Mouse (Mus musculus): ENCODE data around the gene Haghl.
A peak's percentile ranks its signal among the peaks of the same experiment; 100 is the strongest.

Gene Haghl

DNA sequence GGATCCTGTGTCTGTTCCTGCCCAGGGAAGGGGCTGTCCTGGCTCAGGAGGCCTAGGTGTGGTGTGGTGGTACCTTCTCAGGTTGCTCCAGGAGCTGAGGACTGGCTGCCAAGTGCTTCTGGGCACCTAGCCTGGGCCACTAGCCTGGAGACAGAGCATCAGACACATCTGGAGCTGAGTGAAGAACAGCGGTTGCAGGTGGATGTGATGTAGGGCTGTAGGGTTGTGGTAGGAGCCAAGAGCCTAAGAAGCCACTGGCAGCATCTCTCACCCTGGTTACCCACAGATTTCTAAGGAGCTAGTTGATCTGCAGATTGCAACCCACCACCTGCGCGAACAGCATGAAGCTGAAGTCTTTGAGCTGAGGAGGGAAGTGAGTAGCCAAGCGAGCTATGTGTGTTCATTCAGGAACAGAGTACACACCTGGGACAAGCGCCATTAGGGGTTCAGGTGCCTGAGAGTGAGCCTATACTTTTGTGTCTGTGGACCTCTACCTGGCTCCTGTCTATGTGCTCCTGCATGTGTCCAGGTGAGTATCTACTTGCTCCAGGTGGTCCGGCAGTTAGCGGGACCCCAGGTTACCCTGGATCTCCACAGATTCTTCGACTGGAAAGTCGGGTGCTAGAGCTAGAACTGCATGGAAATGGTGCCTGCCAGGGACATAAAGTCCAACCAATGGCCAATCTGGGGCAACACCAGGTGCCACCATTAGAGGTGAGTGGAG lies 1.5 kb upstream of the Haghl start:
- no peak for DNase-seq

DNA sequence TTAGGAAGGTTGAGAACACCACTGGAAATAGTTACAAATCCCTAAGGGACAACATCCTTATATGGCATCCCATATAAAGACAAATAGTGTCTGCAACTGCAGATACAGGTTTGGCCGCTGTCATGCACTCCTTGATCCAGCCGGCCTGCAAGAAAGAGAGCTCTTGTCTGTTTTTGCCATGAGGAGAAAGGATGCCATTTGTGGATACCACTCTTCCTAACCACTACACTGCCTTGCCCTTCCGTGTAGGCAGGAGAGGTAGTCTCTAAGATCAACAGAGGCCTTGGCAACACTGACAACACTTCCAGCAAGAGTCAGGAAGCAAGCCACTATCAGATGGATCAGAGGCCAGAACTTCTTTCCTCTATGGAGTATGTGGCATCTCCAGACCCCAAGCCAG lies 807 bp upstream of the Haghl start, which contains the start of gene Ccdc78:
TSS of gene Ccdc78 (plus strand) at position 301 of the 400 bp plus-strand sequence.
- no peak for DNase-seq

DNA sequence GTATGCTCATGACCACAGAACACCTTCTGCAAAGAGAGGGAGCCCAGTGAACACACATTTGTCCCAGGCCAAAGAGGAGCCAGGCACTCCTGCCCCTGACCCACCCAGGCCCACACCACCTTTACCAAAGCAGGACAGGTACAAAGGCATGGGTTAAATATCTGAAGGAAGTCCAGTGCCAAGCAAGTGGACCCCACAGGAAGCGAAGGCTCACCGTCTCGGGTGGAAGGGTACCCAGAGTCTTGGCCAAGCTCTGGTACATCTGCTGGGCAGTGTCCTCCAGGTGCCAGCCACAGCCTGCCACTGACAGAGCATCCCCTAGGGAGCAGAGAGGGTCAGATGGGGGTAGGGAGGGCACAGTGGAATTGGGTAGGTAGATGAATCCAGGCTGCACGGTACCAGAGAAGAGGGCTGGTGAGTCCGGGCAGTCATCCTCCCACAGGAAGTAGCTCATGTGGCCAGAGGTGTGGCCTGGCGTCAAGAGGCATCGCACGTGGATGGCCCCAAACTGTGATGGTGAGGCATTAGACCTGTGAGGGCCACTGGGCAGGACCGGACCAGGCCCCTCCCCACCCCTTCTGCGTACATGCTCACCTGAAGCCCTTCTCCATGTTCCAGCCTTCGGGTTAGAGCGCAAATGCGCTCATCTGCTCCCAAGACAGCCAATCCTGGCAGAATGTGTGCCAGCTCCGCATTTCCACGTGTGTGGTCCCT lies 1.5 kb downstream of the Haghl start:
- DNase-seq = peak; percentile 30 to 42

DNA sequence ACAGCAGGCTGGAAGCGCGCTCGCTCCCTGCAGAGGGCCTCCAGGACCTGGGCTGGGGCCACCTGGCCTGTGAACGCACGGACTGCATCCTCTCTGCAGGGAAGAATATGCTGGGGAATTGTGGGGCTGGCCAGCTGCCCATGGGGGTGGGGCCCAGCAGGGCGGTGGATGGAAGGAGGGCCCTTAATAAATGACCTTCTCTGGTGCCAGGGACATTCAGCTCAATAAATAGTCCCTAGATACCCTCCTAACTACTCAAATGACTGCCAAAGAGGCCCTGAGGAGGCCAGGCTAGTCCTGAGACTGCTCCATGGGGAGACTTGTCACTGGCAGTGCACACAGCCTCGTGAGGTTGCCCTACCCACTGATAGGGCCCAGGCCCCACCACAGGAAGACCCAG lies 2.4 kb downstream of the Haghl start:
- DNase-seq = peak; percentile 70 to 80

DNA sequence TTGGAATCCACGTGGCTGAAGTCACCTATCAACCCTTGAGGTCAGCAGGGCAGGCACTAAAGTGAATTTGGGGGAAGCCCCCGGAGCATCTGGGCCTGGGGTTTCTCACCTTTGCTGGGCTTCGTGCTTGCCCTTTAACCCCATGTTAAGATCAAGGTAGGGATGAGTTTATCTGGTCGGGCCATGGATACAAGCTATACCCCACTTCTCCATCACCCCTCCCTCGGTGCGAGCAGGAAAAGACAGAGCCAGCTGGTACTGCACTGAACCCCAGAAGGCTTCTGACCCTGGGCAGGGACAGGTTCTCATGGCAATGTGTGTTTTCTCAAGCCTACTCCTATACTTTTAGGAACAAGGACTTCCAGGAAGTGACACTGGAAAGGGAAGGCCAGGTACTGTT lies 4.1 kb downstream of the Haghl start:
- DNase-seq = no peak

DNA sequence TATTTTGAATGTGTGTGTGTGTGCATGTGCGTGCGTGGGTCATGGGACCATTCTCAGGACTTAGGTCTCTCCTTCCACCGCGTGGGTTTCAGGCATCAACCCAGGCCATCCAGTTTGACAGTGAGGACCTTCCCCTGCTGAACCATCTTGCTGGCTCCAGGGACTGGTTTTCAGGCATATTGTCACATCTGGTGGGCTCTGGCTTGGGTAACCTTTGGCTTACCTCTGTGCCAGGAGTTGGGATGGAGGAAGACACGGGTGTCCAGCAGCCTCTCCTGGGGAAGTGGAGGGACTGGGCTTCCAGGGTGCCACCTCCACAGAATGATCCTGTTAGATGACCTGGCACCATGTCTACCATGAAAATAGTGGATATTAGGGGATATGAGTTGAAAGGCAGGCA lies 7.5 kb downstream of the Haghl start:
- DNase-seq = no peak

DNA sequence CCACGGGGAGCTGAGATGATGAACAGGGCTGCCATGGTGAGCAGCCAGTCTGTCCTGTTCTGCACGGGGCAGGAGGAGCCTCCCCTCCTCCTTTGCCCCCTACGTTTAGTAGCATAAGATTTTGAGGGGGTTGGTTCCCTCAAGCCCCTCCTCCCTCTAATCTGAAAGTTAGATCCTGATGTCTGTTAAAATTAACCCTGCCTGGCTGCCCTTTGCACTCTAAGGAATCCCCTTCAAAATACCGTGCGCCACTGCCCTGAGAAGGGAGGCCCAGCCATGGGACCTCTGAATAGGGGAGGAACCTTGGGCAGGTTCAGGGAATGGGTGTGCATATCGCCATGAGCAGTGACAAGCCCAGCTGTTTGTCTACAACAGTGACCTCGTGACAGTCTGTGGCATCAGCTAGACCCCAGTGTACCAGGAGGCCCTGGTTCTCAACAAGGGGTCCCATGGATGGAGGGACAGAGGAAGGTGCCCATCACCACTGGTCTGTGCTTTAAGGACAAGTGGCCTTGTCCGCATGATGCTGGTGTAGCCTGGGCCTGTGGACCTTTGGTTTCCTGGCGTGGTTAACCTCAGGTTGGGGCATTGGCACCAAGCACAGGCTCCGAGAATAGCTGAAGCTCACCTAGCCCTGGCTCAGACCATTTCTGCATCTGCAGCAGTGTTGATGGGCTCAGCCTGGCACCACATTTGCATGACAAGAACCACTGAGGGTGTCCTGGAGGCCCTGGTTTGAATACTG lies 10.0 kb downstream of the Haghl start:
- DNase-seq = no peak

DNA sequence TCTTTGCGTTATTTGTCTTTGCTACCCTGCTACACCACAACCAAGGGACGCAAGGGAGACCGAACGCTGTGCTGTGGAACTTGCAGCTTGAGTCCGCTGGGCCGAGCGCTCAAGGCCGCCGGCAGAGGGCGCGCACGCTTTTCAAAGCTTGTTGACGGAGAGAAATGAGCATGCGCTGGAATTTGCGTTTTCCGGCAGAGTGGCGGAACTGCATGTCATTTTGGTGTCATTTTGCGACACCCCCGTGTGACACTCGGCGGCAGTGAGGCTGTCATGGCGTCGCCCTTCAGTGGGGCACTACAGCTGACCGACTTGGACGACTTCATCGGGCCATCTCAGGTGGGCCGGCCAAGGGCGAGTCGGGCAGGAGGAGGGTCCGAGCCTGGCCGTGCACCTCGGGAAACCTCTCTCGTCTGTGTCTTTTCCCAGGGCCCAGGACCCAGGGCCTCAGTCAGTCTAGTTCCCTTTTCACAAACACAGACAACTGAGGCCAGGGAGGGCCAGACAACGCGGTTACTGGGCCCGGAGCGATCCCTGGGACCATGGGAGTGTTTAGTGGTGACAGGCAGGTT lies 11.8 kb downstream of the Haghl start, which contains the start of gene Narfl:
TSS of gene Narfl (plus strand) at position 228 of the 572 bp plus-strand sequence.
- peak; percentile 99 for DNase-seq

DNA sequence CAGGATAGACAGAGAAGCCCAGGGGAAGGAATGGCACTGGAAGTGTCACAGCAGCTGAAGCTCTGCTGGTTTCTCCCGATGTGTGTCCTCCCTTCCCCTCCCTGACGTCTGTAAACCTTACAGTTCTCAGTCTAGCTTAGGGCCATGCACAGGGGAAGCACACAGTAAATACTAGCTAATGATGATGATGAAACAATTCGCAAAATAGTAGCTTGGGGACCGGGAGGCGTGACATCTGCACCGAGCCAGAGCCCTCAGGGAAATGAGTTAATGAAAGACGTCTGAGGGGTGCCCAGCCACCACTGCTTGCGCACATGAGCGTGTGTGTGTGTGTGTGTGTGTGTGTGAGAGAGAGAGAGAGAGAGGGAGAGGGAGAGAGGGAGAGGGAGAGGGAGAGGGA lies 16.1 kb downstream of the Haghl start:
- no peak for DNase-seq

DNA sequence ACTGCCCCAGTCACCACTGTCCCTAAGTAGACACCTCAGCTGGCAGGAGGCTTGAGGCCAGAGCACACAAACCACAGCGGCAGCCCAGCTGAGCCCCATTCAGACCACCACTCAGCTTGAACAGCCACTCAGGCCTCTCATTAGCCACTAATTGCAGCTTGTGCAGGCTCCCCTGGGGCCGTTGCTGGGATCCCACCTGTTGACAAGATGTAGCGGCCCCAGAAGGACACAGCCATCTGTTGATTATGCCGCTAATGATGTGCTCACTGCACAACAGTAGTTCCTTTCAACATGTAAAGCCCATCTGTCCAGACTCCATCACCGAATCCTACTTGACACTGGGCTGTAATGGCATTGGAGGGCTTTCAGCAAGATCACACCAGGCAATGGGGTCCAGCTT lies 19.6 kb downstream of the Haghl start:
- no peak for DNase-seq

DNA sequence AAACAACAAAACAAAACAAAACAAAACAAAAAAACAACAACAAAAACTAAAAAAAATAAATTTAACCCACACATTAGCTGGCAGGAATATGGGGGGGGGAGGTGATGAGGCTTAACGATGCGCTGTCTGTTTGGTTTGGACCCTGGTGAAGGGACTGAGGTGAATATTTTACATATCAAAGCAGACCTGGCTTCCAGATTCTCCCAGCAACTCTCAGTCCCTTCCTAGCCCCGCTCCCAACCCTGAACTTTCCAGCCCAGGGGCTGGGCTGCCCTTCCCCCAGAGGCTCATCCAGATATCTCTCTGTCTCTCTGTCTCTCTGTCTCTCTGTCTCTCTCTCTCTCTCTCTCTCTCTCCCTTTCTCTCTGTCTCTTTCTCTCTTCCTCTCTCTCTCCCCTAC lies 22.9 kb downstream of the Haghl start:
- no peak for DNase-seq

DNA sequence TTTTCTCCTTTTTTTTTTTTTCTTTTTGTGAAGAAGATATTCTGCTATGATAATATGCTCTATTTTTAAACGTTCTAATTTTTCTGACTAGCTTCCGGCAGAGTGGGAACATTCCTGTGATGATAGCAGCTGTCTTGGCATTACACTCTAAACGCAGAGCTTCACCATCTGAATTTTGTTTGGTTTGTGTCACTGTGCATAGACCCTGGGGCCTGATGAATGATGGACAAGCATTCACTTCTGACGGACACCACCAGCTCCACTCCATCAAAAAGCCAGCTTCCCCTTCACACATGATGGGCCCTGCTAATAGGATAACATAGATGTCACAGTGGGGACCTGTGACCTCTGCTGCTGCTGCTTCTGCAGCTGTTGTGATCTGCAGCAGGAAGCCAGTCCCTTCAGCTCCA lies 23.9 kb downstream of the Haghl start:
- DNase-seq = no peak

DNA sequence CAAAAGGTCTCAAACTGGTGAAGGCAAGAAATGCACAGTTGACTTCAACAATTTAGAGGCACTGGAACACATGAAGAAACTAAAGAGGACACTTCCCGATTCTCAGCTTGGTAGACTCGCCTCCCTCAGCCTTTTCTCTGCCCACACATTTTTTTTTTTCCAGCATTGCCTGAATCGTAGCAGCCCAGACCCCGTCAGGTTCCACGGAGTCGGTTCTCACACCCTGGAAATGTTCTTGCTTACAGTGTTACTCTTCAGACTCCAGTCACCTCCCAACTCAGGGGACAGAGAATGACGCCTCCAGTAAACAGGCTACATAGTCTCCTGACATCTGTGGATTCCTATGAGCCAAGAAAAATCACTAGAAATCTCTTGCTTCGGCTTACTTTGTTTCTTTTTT lies 25.3 kb downstream of the Haghl start:
- DNase-seq = no peak

DNA sequence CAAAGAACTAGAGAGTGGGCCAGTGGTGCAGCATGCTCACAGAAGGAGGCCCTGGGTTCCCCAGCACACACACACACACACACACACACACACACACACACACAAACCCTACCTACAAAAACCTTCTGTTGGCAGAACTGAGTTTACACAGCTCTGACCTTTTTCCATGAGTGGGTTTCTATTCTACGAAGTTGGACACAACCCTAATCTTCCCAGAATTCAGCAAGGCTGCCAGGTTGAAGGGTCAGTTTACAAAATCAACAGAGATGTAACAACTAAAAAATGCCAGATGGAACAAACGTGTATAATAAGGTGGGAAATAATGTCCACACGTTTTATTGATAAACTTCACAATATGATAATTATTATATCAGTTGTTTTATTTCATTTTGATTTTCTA lies 27.8 kb downstream of the Haghl start:
- no peak for DNase-seq

DNA sequence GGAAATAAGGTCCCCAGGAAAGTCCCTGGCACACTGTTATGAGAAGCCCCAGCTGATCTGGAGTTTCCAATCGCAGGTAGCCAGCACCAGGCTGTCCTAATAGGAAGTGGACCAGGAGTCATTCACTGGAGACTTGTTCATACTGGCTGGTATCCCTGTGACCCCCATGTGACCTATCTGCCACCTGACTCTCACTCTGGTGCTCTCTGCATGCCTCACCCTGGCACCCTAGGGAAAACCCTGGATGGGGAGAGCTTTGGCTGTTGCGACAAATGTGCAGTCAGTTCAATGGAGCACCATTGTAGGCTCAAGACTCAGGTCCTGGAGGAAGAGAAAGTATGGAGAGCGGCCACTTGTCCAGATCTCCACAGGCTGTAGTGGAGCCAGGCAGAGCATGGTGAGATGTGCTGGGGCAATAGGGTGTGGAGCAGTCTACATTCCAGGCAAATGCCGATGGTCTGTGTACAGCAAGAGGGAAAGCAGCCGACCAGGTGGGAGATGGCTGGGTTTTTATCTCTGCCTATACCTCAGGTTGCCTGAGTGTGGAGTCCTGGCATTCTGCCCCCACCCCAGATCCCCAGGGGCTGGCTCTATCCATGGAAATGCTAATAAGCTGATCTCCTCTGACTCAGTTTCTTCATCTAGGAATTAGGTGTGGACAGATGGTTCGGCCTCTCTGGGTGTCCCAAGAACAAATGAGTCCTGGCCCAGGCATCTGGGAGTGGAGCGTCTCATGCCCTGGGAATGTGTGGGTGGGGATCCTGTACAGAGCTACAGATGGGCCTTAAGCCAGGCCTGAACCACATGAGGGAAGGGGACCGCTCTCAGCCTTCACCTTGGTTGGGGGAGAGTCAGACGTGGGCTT lies 28.9 kb downstream of the Haghl start:
- no peak for DNase-seq

DNA sequence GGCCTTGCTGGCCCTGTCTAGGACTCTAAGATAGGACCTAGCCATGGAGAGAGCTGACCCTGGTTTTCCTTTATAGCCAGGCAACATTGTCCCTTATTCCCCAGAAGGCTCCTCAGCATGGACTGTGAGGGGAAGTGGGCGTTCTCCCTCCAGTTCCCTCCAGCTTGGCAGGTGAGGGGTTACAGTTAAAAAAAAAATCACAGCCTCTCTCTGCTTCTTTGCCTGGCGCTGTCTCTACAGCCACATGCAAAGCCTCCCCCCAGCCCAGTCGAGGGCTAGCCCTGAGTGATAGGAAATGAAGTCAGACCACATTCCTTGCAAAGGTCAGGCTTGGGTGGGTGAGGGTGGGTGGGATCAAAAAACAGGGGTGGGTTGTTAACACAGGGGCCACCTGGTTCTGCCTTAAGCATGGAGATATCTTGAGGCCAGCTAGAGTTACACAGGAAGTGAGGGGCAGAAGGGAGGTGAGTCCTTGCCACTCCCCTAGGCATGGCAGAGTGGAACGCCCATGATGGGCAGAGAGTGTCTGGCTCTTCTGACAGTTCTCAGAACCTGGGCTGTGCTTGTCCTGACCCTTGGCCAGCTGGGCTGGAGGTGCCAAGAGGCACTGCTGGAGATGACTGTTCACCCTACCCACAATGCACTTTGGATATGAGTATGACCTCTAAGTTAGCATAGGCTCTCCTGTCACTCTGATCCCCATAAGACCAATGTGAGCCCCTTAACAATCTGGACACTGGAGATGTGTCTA lies 29.7 kb downstream of the Haghl start:
- no peak for DNase-seq

DNA sequence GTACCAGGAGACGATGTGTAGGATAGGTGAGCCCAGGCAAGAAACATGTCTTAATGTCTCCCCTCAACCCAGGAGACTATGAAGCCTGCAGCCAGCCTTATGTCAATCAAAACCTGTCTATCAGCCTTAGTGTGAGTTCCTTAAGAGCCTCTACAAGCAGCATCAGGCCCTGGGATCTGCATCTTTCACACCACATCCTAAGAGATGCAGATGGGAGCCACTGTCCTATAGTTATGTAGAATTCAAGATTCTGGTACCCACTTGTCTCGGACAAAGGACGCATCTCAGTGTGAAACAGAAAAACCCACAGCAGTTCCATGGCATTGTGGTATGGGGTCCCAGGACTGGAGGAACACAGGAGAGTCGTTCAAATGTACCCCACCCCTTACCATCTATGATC lies 30.4 kb downstream of the Haghl start:
- no peak for DNase-seq

DNA sequence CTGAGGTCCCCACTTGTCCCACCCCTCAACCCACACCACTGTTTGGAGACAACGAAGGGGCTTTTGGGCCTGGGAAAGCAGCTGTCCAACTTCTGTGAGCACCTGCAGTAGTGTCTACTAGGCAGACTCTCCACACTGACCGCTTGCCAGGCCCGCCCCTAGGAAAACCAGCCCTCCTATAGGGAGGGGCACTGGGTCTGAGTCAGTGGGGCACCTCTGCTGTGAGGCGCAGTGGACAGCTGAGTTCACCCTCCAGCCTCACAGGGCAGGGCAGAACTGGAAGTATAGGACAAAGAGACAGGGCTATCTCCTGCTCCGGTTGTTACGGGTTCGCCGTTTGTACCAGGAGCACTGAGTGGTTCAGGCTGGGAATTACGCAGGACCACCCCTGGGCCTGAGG lies 31.2 kb downstream of the Haghl start, which contains the start of gene Msln:
TSS of gene Msln (minus strand) at position 138 of the 400 bp plus-strand sequence.
- DNase-seq = no peak

DNA sequence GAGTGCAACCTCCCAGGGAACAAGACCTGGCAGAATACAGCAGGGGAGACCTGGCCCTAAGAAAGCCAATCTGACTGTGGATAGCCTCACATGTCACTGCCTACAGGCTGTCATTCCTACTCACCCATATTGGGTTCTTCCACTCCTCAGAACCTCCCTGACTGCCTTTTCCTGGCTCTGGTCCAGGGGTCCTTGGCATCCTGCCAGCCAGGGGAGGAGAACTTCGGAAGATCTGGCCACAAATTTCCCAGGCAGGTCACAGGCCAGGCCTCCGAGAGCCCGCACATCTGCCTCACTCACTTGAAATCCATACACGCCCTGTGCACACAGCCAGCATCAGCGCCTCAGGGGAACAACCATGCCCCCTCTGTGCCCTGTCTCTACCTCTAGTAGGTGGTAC lies 34.0 kb downstream of the Haghl start:
- DNase-seq = peak in 1 of 2 experiments; percentile 45

DNA sequence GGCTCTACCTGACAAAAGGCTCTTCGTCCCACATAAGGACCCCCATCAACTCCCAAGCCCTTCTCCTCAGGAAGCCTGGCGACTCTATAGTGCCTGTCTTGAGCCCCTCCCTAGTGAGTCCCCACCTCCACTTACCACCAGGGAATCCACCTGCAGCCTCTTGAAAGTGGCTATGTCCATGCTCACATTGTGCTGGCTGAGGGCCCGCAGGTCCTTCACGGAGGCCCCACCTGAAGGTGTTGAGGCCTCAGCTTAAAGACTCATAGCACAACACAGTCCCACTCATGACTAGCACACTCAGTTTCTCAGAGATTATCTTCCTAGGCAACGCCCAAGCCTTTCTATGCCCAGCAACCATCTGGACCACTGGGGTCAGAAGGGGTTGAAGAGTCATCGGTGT lies 36.2 kb downstream of the Haghl start:
- no peak for DNase-seq

DNA sequence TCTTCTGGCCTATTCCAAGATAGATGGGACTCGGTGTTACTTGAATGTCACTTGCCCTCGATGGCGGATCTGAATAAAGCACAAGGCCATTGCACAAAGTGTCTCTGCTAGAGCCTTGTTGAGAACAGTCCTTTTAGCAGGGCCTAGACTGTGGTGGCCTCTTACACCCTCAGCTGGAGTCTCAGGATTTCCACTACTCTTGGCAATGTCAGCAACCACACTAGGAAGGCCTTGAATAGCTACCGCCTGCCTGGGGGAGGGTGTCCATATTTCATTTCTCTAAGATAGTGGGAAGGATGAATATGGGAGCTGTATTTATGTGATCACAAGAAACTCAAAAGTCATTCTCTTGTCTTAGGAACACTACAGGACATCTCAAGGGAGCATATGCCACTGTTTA lies 37.2 kb downstream of the Haghl start:
- DNase-seq = no peak

DNA sequence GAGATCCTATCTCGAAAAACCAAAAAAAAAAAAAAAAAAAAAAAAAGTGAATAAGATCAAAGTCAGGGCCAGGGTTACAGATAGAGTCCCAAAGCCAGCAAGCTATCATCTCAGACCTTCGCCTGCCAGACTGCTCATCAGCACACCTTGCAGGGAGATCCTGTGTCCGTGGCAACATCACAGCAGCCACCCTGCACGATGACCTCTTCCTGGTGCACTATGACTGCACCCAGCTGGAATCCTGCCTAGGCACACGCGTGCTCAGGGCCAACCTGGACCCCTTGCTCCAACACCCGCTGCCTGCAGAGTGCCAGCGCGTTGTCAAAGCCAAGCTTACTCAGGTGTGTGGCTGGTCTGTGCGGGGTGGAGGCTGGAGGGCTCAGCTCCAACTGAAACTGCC lies 41.2 kb downstream of the Haghl start:
- no peak for DNase-seq
